Mouse (Mus musculus): ENCODE data around the gene Tbc1d17.

DNA sequence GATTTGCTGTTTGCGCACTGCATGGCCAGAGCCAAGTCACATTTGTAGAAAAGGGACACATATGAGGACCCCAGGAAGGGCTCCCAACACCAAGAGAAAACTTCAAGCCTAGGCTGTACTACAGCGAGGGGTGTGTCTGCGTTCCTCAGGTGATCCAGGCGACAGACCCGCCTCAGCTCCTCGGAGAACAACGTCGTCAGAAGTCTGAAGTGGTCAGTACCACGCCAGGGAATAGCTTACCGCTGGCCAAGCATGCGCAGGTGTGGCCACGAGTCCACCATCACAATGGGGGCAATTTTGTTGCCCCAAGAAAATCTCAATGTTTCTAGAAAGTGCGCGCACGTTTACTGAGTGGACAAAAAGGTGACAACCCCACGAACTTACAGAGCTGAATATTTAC lies 19.6 kb upstream of the Tbc1d17 start:
- TF ChIP-seq GATA1 (IDR thresholded peaks at IDR 0.05; ENCODE audit: borderline replicate concordance, low read length): no peak
- no peak for TF ChIP-seq FLI1 (IDR thresholded peaks at IDR 0.05; ENCODE audit: low read length)

Measured in megakaryocyte, embryonic 14.5 days (primary cell).